Mouse (Mus musculus): Measurements from ENCODE around the gene L1cam. TPM values are rescaled to one million over a fixed set of nuclear protein-coding genes. Genes with fewer than 3 reads are reported as not detected.

The L1cam gene
- total and polyA plus RNA-seq, 2 experiments from 2014 or later: 100 to 256 TPM

- WGBS: 67% methylated on average over 1 of the region's 1 CpGs
- H3K27me3 ChIP-seq (ENCODE audit: insufficient read depth, low read length): no peaks in the 10 kb centered on the region
- ATAC-seq (no peak), DNase-seq (no peak)
- H3K36me3 ChIP-seq (ENCODE audit: insufficient read depth): no peaks in the 10 kb centered on the region
- H3K27ac ChIP-seq (ENCODE audit: low read depth, low read length): no peak overlapping the region
- H3K9ac ChIP-seq: no peak overlapping the region
- no peak for TF ChIP-seq CTCF (IDR thresholded peaks at IDR 0.05; ENCODE audit: low read depth)
- H3K4me3 ChIP-seq (ENCODE audit: low read depth, low read length): no peak overlapping the region
- H3K4me2 ChIP-seq (ENCODE audit: low read depth): no peak overlapping the region
- no peaks in the 10 kb centered on the region for H3K4me1 ChIP-seq (ENCODE audit: insufficient read depth)
- H3K9me3 ChIP-seq (ENCODE audit: low read length): no peaks in the 10 kb centered on the region
Observed at GRCm38 (mm10) chrX:73910049-73910448, 14.1 kb upstream of the L1cam start.

- 77% methylated on average over 3 of the region's 3 CpGs for WGBS
- H3K27me3 ChIP-seq (ENCODE audit: insufficient read depth, low read length): no peaks in the 10 kb centered on the region
- peak; percentile 42 for TF ChIP-seq CTCF (IDR thresholded peaks at IDR 0.05; ENCODE audit: low read depth)
- H3K36me3 ChIP-seq (ENCODE audit: insufficient read depth): no peaks in the 10 kb centered on the region
- no peaks in the 10 kb centered on the region for H3K9me3 ChIP-seq (ENCODE audit: low read length)
- no peak for ATAC-seq
- H3K4me1 ChIP-seq (ENCODE audit: insufficient read depth): no peaks in the 10 kb centered on the region
- H3K9ac ChIP-seq: no peak overlapping the region
- no peak overlapping the region for H3K4me2 ChIP-seq (ENCODE audit: low read depth)
- no peak overlapping the region for H3K27ac ChIP-seq (ENCODE audit: low read depth, low read length)
- no peak overlapping the region for H3K4me3 ChIP-seq (ENCODE audit: low read depth, low read length)
- no peak for DNase-seq
Observed at GRCm38 (mm10) chrX:73897959-73898358, 2.1 kb upstream of the L1cam start.

DNA sequence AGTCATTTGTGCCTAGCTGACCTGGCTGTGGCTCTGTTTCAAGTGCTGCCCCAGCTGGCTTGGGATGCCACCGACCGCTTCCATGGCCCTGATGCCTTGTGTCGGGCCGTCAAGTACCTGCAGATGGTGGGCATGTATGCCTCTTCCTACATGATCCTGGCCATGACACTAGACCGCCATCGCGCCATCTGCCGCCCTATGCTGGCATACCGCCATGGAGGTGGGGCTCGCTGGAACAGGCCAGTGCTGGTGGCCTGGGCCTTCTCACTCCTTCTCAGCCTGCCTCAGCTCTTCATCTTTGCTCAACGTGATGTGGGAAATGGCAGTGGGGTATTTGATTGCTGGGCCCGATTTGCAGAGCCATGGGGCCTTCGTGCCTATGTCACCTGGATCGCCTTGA, 3.1 kb downstream of the L1cam start:
- H3K4me1 ChIP-seq (ENCODE audit: insufficient read depth): no peaks in the 10 kb centered on the region
- H3K4me2 ChIP-seq (ENCODE audit: low read depth): no peak overlapping the region
- no peaks in the 10 kb centered on the region for H3K9me3 ChIP-seq (ENCODE audit: low read length)
- no peak overlapping the region for H3K4me3 ChIP-seq (ENCODE audit: low read depth, low read length)
- TF ChIP-seq CTCF (IDR thresholded peaks at IDR 0.05; ENCODE audit: low read depth): no peak
- 90% methylated on average over 14 of the region's 14 CpGs for WGBS
- H3K27ac ChIP-seq (ENCODE audit: low read depth, low read length): no peak overlapping the region
- no peak overlapping the region for H3K9ac ChIP-seq
- DNase-seq (no peak), ATAC-seq (no peak)
- H3K27me3 ChIP-seq (ENCODE audit: insufficient read depth, low read length): no peaks in the 10 kb centered on the region
- H3K36me3 ChIP-seq (ENCODE audit: insufficient read depth): no peaks in the 10 kb centered on the region

DNA sequence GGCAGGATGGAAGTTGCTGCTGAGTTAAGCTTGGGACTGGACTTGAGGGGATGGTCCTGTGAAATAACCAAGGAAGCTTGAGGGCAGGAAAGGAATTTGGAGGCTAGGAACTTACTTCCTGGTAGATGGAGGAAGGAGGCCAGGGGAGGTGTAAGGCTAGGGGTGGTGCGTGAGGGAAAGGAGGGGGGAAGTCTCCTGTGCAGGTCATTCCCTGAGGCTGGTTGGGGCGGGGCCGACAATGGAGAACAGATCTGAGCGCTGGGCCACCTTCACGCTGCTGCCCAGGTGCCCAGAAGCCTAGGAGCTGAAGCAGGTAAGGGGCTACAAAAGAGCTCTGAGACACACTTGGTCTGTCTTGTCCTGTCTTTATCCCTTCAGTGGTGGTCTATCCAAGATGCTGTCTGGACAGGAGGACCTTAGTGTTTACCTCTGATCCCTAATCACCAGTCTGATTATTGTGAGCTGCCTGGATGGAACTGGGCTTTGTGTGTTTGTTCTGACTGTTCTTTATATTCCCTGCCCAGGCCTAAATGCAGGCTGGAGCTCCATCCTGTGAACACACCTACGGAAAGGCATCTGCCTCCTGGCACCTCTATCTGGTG, 4.3 kb downstream of the L1cam start, which contains the start of gene Avpr2:
Gene Avpr2 (plus strand): TSS at position 552 of the 602 bp plus-strand sequence.
- Histone ChIP-seq H3K36me3 (ENCODE audit: insufficient read depth) (no peaks in the 10 kb centered on the region), H3K4me3 (ENCODE audit: low read depth, low read length) (no peak within 1 kb of the TSS), H3K9me3 (ENCODE audit: low read length) (no peaks in the 10 kb centered on the region), H3K4me1 (ENCODE audit: insufficient read depth) (no peaks in the 10 kb centered on the region), H3K27me3 (ENCODE audit: insufficient read depth, low read length) (no peaks in the 10 kb centered on the region), H3K9ac (no peak within 1 kb of the TSS), H3K4me2 (ENCODE audit: low read depth) (no peak within 1 kb of the TSS), H3K27ac (ENCODE audit: low read depth, low read length) (no peak within 1 kb of the TSS)
- no peak for ATAC-seq
- WGBS: 87% methylated on average over 6 of the region's 6 CpGs
- DNase-seq: no peak
- TF ChIP-seq CTCF (IDR thresholded peaks at IDR 0.05; ENCODE audit: low read depth): no peak

DNA sequence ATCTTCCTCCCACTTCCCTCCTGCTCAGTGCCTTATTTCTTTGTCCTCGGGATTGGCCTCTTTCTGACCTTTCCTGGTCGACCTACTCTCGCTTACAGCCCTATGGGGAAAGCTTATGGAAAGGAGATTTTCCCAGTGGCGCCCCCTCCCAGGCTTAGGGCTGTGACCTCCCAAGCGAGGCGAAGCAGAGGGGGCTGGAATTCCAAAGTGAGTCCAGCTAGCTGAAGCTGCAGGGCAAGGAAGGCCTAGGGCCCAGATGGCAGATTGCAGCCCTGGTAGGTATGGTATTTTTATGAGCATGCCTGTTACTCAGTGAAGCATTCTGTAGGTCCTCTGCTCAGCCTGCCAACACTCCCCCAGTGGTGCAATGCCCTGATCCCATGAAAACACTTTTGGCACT, 14.4 kb downstream of the L1cam start:
- no peak; the same call in 1 of the 2 replicates for TF ChIP-seq CTCF (IDR thresholded peaks at IDR 0.05; ENCODE audit: low read depth)
- Histone ChIP-seq H3K9ac (peak overlapping the region; percentile 78; the same call in 1 of the 2 replicates), H3K4me2 (ENCODE audit: low read depth) (peak overlapping the region; percentile 61), H3K36me3 (ENCODE audit: insufficient read depth) (no peaks in the 10 kb centered on the region), H3K4me1 (ENCODE audit: insufficient read depth) (no peaks in the 10 kb centered on the region), H3K4me3 (ENCODE audit: low read depth, low read length) (peak overlapping the region; percentile 53), H3K27me3 (ENCODE audit: insufficient read depth, low read length) (no peaks in the 10 kb centered on the region), H3K27ac (ENCODE audit: low read depth, low read length) (no peak overlapping the region), H3K9me3 (ENCODE audit: low read length) (no peaks in the 10 kb centered on the region)
- ATAC-seq (peak; percentile 50), DNase-seq (no peak)
- 28% methylated on average over 6 of the region's 6 CpGs for WGBS

- ATAC-seq: peak; percentile 38; the same call in 1 of the 2 replicates
- no peaks in the 10 kb centered on the region for H3K27me3 ChIP-seq (ENCODE audit: insufficient read depth, low read length)
- no peaks in the 10 kb centered on the region for H3K36me3 ChIP-seq (ENCODE audit: insufficient read depth)
- peak overlapping the region; percentile 79 for H3K27ac ChIP-seq (ENCODE audit: low read depth, low read length)
- peak overlapping the region; percentile 78 for H3K9ac ChIP-seq
- no peaks in the 10 kb centered on the region for H3K9me3 ChIP-seq (ENCODE audit: low read length)
- H3K4me3 ChIP-seq (ENCODE audit: low read depth, low read length): peak overlapping the region; percentile 53
- 26% methylated on average over 16 of the region's 16 CpGs for WGBS
- TF ChIP-seq CTCF (IDR thresholded peaks at IDR 0.05; ENCODE audit: low read depth): no peak
- peak overlapping the region; percentile 61 for H3K4me2 ChIP-seq (ENCODE audit: low read depth)
- H3K4me1 ChIP-seq (ENCODE audit: insufficient read depth): no peaks in the 10 kb centered on the region
- DNase-seq: no peak
Observed at GRCm38 (mm10) chrX:73881036-73881427, 14.9 kb downstream of the L1cam start.

GRCm38 (mm10) chrX:73880194-73881035, 15.5 kb downstream of the L1cam start:
- H3K27ac ChIP-seq (ENCODE audit: low read depth, low read length): peak overlapping the region; percentile 79
- WGBS: 32% methylated on average over 42 of the region's 48 CpGs
- H3K4me2 ChIP-seq (ENCODE audit: low read depth): peak overlapping the region; percentile 61
- no peak for TF ChIP-seq CTCF (IDR thresholded peaks at IDR 0.05; ENCODE audit: low read depth)
- ATAC-seq: peak; percentile 73
- DNase-seq: peak; percentile 73
- peak overlapping the region; percentile 53 for H3K4me3 ChIP-seq (ENCODE audit: low read depth, low read length)
- no peaks in the 10 kb centered on the region for H3K27me3 ChIP-seq (ENCODE audit: insufficient read depth, low read length)
- H3K9me3 ChIP-seq (ENCODE audit: low read length): no peaks in the 10 kb centered on the region
- H3K4me1 ChIP-seq (ENCODE audit: insufficient read depth): no peaks in the 10 kb centered on the region
- H3K9ac ChIP-seq: peak overlapping the region; percentile 78
- H3K36me3 ChIP-seq (ENCODE audit: insufficient read depth): no peaks in the 10 kb centered on the region
